In the genomic region with DNA sequence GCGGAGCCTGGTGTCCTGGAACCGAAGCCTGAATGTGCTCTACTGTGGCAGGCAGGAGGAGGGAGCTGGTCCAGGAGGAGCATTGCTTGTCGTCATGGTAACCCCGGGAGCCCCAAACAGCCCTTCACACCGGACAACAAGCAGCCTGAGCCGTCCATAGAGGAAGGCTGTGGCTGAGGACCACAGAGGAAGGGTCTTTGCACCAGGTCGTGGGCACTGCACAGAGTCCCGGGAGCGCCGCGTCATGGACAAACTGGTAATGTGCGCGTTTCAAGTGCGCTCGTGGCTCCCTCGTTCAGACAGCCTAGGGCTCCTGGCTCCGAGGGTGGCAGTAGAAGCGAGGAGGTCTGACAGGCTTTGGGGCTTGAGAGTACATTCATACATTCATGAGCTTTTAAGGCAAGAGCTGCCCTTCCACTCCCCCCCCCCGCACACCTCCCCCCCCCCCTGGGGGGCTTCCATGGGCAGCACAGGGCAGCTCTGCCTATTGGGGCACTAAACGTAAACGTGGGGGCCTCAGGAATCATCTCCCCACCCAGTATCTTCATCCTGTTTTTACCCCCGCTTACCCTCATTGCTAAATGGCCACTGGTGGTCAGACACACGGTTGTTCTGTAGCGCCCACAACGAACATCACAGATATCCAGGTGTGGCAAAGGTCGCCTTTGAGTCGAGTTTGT, we compare ENCODE assay signal across 8 mouse cellular contexts. TPM values are rescaled to one million over a fixed set of nuclear protein-coding genes. Genes with fewer than 3 reads are reported as not detected.
A peak's percentile ranks its signal among the peaks of the same experiment; 100 is the strongest.
DNase-seq lines count a peak whose midpoint lies in the region; ATAC-seq lines count a peak whose summit lies in the region.

No protein-coding gene starts in this region.

- WGBS in heart, embryonic 12.5 days = 8% methylated on average over 27 of the region's 27 CpGs
- 10% methylated on average over 26 of the region's 27 CpGs for WGBS in liver, embryonic 12.5 days (ENCODE audit: insufficient replicate concordance)

- DNase-seq in gastrocnemius, postnatal 10 days = peak; percentile 14
- DNase-seq in gastrocnemius, adult 8-10 months (ENCODE audit: low spot score in 2 of 2) = no peak
- peak; percentile 9 to 15 for DNase-seq in kidney, postnatal 36 days
- DNase-seq in retina, embryonic 14.5 days (ENCODE audit: low spot score) = peak; percentile 75
- DNase-seq in spleen, adult 18-20 months = no peak

- no peaks in the 10 kb centered on the region for H3K27me3 ChIP-seq in heart, embryonic 12.5 days (replicated peaks)
- no peaks in the 10 kb centered on the region; the same call in 1 of the 2 replicates for H3K27me3 ChIP-seq in liver, embryonic 12.5 days (replicated peaks)

- H3K27ac ChIP-seq in heart, embryonic 12.5 days (ENCODE audit: poor library complexity, severe bottlenecking) = no peak overlapping the region
- H3K27ac ChIP-seq in liver, embryonic 12.5 days = no peak overlapping the region

- H3K4me1 ChIP-seq in heart, embryonic 12.5 days (replicated peaks) = peaks cover 10% of the 10 kb centered on the region; the same call in 1 of the 2 replicates
- no peaks in the 10 kb centered on the region for H3K4me1 ChIP-seq in liver, embryonic 12.5 days

- peak; percentile 50; the same call in 1 of the 2 replicates for ATAC-seq in common myeloid progenitor, adult 5-6 weeks (replicated peaks; ENCODE audit: low read depth, poor library complexity, severe bottlenecking)
- peak; percentile 68 for ATAC-seq in heart, embryonic 12.5 days (ENCODE audit: insufficient number of reproducible peaks, low FRiP score)
- 0 out of 2 replicates have a peak, but pooled peaks have one; percentile 27 for ATAC-seq in liver, embryonic 12.5 days

- H3K9ac ChIP-seq in heart, embryonic 12.5 days = peak overlapping the region; percentile 60; the same call in 1 of the 2 replicates
- H3K9ac ChIP-seq in liver, embryonic 12.5 days = no peak overlapping the region

- H3K9me3 ChIP-seq in heart, embryonic 12.5 days (replicated peaks) = no peaks in the 10 kb centered on the region
- H3K9me3 ChIP-seq in liver, embryonic 12.5 days (replicated peaks) = no peaks in the 10 kb centered on the region

- H3K4me3 ChIP-seq in heart, embryonic 12.5 days = peak overlapping the region; percentile 43
- no peak overlapping the region for H3K4me3 ChIP-seq in liver, embryonic 12.5 days

- H3K36me3 ChIP-seq in heart, embryonic 12.5 days = no peaks in the 10 kb centered on the region
- H3K36me3 ChIP-seq in liver, embryonic 12.5 days = no peaks in the 10 kb centered on the region

- peak overlapping the region; percentile 85 for H3K4me2 ChIP-seq in heart, embryonic 12.5 days
- H3K4me2 ChIP-seq in liver, embryonic 12.5 days = peak overlapping the region; percentile 39

RNA-seq across cellular contexts. Expression of a gene that starts 48.6 kb away (rescaled TPM):
- total RNA-seq in gastrocnemius, postnatal 10 days (2021) = under 1 TPM; 0.02 to 0.07 TPM
- not detected for total RNA-seq in gastrocnemius, adult 8-10 months (2022)
- total RNA-seq in common myeloid progenitor, adult 5-6 weeks (2017) = not detected in 2 replicates
- polyA plus RNA-seq in heart, embryonic 12.5 days (2016; fragmentation: Nextera tagmentation; extraction: Ambion mirVana) = 0.03 TPM in 1 of 2 replicates, not detected in the other
- 0.01 TPM in 1 of 2 replicates, not detected in the other for polyA plus RNA-seq in liver, embryonic 12.5 days (2016; fragmentation: Nextera tagmentation; extraction: Ambion mirVana)

Comparison
In these comparisons a context has a peak if more than half of its experiments do, and no peak if none do; other contexts are left out.
1. DNase-seq: peak in gastrocnemius, postnatal 10 days (single experiment), kidney, postnatal 36 days (2 of 2) and retina, embryonic 14.5 days (single experiment); none in gastrocnemius, adult 8-10 months (0 of 2) and spleen, adult 18-20 months (0 of 2).
2. Peak in every context shown above with its lines, with median percentiles within 50 percentile points of each other: ATAC-seq.